Mouse (Mus musculus): ENCODE measurements at regions not wholly inside any gene's neighbourhood (a gene's known extent, or its start where the extent isn't known, plus 50 kb on each side); places are given as distances from the start of the nearest gene placed in this dataset.
"Not testable (repeated sequence)": the region's sequence is repeated elsewhere in the genome, so short reads cannot be mapped to it uniquely, and the experiment has no call there.

DNA sequence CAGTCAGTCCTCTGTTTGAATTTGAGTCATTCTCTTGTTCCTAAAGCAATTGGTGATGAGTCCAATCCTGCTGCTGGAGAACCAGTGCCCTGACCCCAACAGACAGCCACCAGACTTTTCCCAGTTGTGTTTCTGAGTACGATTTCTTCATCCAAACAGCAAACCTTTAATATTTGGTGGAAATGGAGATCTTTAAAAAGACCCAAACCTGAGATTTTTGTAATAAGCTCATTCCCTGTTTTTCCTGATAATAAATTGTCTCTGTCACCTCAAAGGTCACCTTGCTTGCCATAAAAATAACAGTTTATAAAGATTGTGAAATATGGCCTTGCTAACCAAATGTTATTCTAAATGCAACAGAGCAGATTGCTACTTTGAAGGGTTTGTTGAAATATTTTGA is 199.0 kb downstream of the Fam43a start:
- ATAC-seq (ENCODE audit: low FRiP score) = no peak
- 91% methylated on average over 1 of the region's 1 CpGs for WGBS

DNA sequence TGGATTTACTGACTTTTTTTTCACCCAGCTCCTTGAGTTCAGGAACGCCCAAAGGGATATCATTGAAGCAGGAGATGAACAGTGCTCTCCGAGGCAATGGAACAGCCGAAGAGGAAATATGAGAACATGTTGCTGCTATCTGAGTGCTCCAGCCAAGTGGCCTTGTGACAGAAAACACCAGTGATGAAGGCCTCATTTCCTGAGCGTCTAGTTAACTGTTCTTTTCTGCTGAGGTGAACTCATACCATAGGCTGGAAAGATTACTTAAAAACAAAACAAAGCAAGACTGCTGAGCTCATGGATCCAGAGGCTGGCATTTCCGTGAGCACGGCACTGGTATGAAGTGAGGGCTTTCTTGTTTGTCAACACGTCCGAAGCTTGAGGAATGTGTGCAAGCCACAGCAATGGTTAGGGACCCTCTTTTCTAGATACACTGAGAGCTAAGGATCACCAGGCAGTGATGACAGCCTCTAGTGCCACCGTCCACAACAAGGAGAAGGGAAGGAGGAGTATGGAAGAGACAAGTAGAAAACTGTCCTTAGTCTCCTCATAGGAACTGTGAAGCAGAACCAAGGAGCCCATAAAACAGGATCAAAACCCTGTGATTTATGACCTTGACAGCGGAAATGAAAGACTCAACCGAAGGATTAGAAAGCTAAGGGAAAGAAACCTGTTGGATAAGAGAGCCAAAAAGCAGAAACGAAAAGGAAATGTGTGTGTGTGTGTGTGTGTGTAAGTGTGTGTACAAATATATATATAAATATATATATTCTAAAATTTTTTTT is 200.4 kb downstream of the Fam43a start:
- Histone ChIP-seq H3K4me1 (no peaks in the 10 kb centered on the region), H3K4me2 (replicated peaks) (no peak overlapping the region), H3K4me3 (no peak overlapping the region), H3K27me3 (no peaks in the 10 kb centered on the region), H3K9me3 (replicated peaks) (no peaks in the 10 kb centered on the region), H3K36me3 (no peaks in the 10 kb centered on the region), H3K9ac (no peak overlapping the region), H3K27ac (no peak overlapping the region)
- no peak for ATAC-seq (ENCODE audit: low FRiP score)
- WGBS = 76% methylated on average over 12 of the region's 12 CpGs

More for the DNA sequence above, 199.0 kb downstream of the Fam43a start:
- no peak overlapping the region for H3K4me3 ChIP-seq
- no peaks in the 10 kb centered on the region for H3K27me3 ChIP-seq
- H3K4me1 ChIP-seq = no peaks in the 10 kb centered on the region
- H3K4me2 ChIP-seq (replicated peaks) = no peak overlapping the region
- H3K36me3 ChIP-seq = no peaks in the 10 kb centered on the region
- H3K9ac ChIP-seq = no peak overlapping the region
- no peaks in the 10 kb centered on the region for H3K9me3 ChIP-seq (replicated peaks)
- no peak overlapping the region for H3K27ac ChIP-seq

DNA sequence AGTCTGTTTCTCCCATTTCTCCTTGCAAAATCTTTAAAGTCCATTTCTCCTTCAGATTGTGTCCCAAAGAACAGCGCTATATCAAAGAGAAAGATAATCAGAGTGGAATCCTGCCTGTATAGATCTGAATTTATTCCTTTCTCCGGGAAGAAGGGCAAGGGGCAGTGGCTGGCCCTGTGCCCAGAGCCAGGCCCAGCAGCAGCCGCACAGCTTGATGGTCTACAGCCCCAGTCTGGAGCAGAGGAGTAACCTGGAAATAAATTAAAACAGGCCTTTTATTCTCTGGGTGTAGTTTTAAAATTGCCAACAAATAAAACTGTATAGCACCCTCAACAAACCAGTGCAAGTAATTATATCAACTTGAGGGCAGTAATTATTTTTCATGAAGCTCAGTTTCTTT is 204.5 kb downstream of the Fam43a start:
- H3K4me2 ChIP-seq (replicated peaks) = no peak overlapping the region
- no peaks in the 10 kb centered on the region for H3K9me3 ChIP-seq (replicated peaks)
- no peaks in the 10 kb centered on the region for H3K36me3 ChIP-seq
- no peak overlapping the region for H3K27ac ChIP-seq
- no peak overlapping the region for H3K9ac ChIP-seq
- H3K4me3 ChIP-seq = no peak overlapping the region
- ATAC-seq (ENCODE audit: low FRiP score) = no peak
- no peaks in the 10 kb centered on the region for H3K27me3 ChIP-seq
- no peaks in the 10 kb centered on the region for H3K4me1 ChIP-seq
- 75% methylated on average over 3 of the region's 3 CpGs for WGBS

DNA sequence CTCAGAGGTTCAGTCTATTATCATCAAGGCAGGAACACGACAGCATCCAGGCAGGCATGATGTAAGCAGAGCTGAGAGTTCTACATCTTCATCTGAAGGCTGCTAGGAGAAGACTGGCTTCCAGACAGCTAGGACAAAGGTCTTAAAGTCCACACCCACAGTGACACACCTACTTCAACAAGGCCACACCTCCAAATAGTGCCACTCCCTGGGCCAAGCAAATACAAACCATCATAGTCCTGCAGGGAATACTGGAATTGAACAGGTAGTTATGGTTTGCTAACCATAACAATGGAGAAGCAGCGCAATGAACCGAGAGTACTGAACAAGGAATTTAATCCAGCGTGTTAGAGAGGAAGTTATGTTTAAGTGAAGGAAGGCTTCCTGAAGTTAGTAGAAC is 206.7 kb downstream of the Fam43a start:
- 92% methylated on average over 4 of the region's 4 CpGs for WGBS
- not testable (repeated sequence) for H3K4me2 ChIP-seq (replicated peaks); H3K27me3 ChIP-seq; H3K36me3 ChIP-seq; H3K9me3 ChIP-seq (replicated peaks); H3K9ac ChIP-seq; ATAC-seq (ENCODE audit: low FRiP score); H3K4me1 ChIP-seq; H3K27ac ChIP-seq; H3K4me3 ChIP-seq

DNA sequence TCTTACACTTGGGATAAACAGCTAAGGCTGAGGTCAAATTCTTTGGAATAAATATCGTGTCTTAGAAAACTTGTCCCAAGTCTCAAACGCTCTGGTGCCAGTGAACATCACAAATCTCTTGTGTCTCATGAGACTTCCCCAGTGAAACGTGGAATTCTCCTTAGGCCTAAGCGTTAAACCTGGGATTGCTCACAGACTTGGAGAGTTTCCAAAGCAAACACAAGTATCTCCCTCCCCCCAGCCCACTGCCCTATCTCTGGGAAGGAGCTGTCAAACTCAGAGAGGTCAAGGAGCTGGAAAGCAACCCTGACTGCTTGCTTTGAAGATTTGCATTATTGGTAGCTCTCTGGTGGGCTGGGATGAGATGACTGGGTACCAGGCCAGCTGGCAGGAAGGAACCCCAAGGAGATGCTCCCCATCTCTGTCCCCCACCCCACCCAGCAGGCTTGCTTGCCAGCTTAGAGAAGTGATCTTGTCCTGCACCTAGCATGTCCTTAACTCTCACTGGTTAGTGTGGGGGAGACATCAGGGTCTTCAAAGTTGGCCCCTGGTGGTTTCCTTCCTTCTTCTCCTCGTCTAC is 219.1 kb downstream of the Fam43a start:
- Histone ChIP-seq H3K27me3 (no peaks in the 10 kb centered on the region), H3K4me1 (peaks cover 12% of the 10 kb centered on the region), H3K4me2 (replicated peaks) (no peak overlapping the region), H3K4me3 (no peak overlapping the region), H3K9me3 (replicated peaks) (no peaks in the 10 kb centered on the region), H3K36me3 (no peaks in the 10 kb centered on the region), H3K27ac (no peak overlapping the region), H3K9ac (no peak overlapping the region)
- no peak for ATAC-seq (ENCODE audit: low FRiP score)
- WGBS = 59% methylated on average over 5 of the region's 5 CpGs

DNA sequence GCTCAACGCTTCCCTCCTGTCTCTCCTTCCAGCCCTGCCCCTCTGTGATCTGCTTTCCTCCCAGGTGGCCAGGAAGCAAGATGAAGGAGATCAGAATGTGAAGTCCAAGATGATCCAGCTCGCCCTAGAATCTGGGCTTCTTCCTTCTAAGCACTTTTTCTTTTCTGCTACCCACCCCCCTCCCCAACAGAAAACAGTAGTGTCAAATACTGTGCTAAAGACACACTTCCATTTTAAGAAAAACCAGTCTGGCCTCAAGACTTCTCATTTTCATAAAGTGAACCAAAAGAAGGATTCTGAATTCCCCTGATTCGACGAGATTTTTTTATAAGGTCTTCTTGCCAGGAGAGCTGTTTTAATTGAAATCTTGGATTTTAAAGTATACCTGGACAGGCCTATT is 219.8 kb downstream of the Fam43a start:
- no peak overlapping the region for H3K27ac ChIP-seq
- WGBS = 91% methylated on average over 4 of the region's 4 CpGs
- H3K27me3 ChIP-seq = no peaks in the 10 kb centered on the region
- no peaks in the 10 kb centered on the region for H3K36me3 ChIP-seq
- no peak overlapping the region for H3K4me3 ChIP-seq
- no peak overlapping the region for H3K4me2 ChIP-seq (replicated peaks)
- H3K4me1 ChIP-seq = peaks cover 12% of the 10 kb centered on the region
- no peak for ATAC-seq (ENCODE audit: low FRiP score)
- H3K9me3 ChIP-seq (replicated peaks) = no peaks in the 10 kb centered on the region
- no peak overlapping the region for H3K9ac ChIP-seq

DNA sequence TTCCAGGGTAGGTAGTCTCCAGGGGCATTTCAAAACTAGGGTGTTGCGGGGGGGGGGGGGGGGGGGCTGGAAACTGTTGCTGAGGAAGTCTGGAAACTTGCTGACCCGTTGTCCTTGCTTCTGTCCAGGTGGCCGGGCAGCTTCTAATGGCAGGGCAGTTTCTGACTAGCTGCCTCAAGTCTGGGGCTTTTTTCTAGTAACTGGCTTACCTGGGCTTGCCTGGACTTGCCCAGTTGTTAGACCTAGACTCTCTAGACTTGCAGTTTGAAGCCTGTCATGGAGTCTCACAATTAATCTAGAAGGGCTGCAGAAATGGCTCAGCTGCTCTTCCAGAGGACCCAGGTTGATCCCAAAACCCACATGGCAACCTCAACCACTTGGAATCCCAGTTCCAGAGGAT is 220.7 kb downstream of the Fam43a start:
- no peaks in the 10 kb centered on the region for H3K9me3 ChIP-seq (replicated peaks)
- peaks cover 12% of the 10 kb centered on the region for H3K4me1 ChIP-seq
- no peak overlapping the region for H3K4me2 ChIP-seq (replicated peaks)
- H3K36me3 ChIP-seq = no peaks in the 10 kb centered on the region
- H3K27me3 ChIP-seq = no peaks in the 10 kb centered on the region
- no peak for ATAC-seq (ENCODE audit: low FRiP score)
- H3K9ac ChIP-seq = no peak overlapping the region
- H3K27ac ChIP-seq = no peak overlapping the region
- WGBS = 98% methylated on average over 3 of the region's 3 CpGs
- no peak overlapping the region for H3K4me3 ChIP-seq

DNA sequence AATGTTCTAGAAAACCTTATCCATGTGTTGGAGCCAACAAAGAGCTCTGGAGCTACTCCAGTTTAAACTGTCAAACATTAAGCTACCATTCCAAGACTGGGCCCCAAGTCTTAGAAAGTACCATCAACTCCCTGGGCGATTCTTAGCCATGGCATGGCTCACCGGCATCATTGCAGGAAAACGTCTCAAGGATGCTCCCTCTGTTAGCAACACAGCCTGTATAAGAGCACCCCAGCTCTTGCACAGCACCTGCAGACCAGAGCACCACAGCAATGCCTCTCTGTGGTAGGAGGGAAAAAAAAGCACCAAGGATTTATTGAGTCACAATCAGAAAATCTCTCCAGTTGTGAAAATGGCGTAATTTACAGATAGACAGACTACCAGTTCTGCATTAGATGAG is 221.2 kb downstream of the Fam43a start:
- no peak overlapping the region for H3K4me3 ChIP-seq
- H3K27ac ChIP-seq = no peak overlapping the region
- H3K36me3 ChIP-seq = no peaks in the 10 kb centered on the region
- no peak for ATAC-seq (ENCODE audit: low FRiP score)
- 76% methylated on average over 4 of the region's 4 CpGs for WGBS
- H3K4me1 ChIP-seq = peaks cover 12% of the 10 kb centered on the region
- H3K4me2 ChIP-seq (replicated peaks) = peak overlapping the region; percentile 45; the same call in 1 of the 2 replicates
- no peaks in the 10 kb centered on the region for H3K9me3 ChIP-seq (replicated peaks)
- no peaks in the 10 kb centered on the region for H3K27me3 ChIP-seq
- H3K9ac ChIP-seq = 0 out of 2 replicates have a peak overlapping the region, but pooled peaks have one; percentile 42

DNA sequence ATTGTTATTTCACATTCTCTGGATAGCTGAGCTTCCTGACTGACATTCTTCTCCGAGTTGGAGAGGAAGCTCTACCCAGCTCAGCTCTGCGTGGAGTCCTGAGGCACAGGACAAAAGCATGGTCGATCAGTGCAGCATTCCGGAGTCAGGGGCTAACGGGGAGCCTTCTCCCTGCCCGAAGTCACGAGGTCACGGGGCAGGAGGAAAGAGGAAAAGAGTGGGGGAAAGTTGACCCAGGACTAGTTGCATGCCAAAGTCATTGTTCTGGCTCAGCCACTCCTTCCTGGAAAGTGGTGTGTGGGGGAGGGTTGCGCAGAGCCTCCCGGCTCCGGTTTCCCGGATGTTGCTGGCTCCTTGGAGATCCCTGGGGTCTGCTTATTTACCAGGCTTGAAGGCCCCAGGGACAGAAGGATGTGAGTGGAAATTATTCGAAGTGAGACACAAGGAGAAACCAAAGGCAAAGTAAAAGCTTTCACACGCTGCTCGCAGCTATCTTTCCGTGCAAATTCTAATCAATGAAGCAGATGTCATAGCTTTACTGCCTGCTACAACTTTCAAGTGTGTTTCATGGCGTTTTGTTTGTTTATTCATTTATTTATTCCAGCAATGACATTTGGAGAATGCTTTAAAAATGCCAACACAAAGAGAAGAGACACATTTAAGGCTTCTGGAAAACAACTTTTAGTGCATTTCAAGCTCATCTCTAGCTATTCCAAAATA is 221.8 kb downstream of the Fam43a start:
- ATAC-seq (ENCODE audit: low FRiP score) = peak; percentile 60; the same call in 1 of the 2 replicates
- 11% methylated on average over 17 of the region's 17 CpGs for WGBS
- Histone ChIP-seq H3K27ac (peak overlapping the region; percentile 13; the same call in 1 of the 2 replicates), H3K4me3 (peak overlapping the region; percentile 6; the same call in 1 of the 2 replicates), H3K4me1 (peaks cover 12% of the 10 kb centered on the region), H3K4me2 (replicated peaks) (peak overlapping the region; percentile 45), H3K27me3 (no peaks in the 10 kb centered on the region), H3K36me3 (no peaks in the 10 kb centered on the region), H3K9me3 (replicated peaks) (no peaks in the 10 kb centered on the region), H3K9ac (peak overlapping the region; percentile 42; the same call in 1 of the 2 replicates)

DNA sequence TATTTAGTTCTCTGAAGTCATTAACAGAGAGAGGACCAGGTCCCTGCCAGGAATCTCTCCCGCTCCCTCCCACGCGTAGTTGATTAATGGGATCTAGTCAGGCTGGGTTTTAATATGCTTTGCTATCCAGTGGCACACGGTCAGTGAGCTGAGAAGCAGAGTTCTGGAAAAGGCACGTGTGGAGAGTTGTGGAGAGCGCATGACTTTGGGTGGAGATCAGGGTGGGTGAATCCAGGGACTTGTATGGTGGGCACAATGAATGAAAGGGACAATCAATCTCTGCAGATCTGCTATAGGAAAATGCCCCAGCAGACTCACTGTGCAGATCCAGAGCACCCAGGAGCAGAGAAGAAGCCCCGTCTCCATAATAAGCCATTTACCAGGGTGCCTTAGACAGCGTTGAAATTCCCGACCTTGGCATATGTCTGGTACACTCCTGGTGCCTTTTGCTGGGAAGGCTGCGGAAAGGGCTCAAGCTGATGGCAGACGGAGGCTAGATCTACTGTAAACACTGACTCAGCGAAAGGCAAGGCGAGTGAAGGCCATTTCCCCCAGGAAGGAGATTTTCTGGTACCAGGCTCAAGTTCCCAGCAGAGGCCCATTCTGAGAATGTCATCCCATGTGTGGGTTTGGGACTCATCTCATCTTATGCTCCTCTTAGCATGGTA is 222.5 kb downstream of the Fam43a start:
- no peaks in the 10 kb centered on the region for H3K36me3 ChIP-seq
- no peak for ATAC-seq (ENCODE audit: low FRiP score)
- H3K9me3 ChIP-seq (replicated peaks) = no peaks in the 10 kb centered on the region
- H3K9ac ChIP-seq = no peak overlapping the region
- H3K4me3 ChIP-seq = no peak overlapping the region
- no peak overlapping the region for H3K27ac ChIP-seq
- WGBS = 72% methylated on average over 13 of the region's 13 CpGs
- H3K27me3 ChIP-seq = no peaks in the 10 kb centered on the region
- H3K4me2 ChIP-seq (replicated peaks) = no peak overlapping the region
- H3K4me1 ChIP-seq = peaks cover 12% of the 10 kb centered on the region

DNA sequence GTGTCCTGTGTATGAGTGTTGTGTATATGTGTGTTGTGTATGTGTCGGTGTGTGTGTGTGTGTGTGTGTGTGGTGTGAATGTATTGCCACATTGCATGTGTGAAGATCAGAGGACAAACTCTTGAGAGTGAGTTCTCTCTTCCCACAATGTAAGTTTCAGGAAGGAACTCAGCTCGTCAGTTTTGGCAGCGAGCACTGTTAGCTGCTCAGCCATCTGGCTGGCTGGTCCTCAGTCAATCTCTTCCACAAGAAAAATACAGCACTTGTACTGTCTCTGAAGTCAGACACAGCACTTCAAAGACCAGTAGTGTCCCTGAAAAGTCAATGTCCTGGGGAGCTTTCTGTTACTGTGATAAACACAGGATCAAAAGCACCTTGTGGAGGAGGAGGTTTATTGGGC is 226.6 kb downstream of the Fam43a start:
- no peak overlapping the region for H3K9ac ChIP-seq
- WGBS = 60% methylated on average over 3 of the region's 3 CpGs
- no peak for ATAC-seq (ENCODE audit: low FRiP score)

DNA sequence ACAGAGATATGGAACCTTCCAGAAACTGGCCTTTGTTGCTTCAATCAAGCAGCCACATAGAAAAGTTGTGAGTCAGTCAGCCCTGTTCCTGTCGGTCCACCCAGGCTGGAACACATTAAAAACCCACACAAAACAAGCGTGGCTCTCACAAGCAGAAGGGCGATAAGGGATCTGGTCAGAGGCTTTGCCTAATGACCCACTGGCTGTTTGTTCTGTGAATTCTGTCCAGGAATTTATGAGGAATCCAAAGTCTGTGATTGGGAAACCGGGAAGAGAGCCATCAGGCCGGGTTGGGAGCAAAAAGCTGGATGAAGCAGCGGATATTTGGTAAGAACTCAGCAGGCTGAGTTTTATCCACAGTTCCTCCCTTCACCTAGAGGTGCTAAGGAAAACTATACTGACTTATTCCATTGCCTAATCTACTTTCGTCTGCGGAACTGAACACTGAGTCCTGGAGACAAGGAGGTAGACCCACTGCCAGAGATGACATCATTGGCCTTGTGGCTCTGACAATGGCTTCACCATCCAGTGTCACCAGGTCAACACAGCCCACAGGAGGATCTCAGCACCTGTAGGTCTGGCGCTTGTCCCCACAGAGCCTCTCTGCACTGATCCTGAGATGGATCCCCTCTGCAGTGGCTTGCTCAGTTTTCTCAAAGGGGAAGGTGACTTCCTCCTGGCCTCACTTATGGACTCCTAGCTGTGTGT is 228.5 kb downstream of the Fam43a start:
- Histone ChIP-seq H3K36me3 (no peaks in the 10 kb centered on the region), H3K4me3 (no peak overlapping the region), H3K4me1 (no peaks in the 10 kb centered on the region), H3K27me3 (no peaks in the 10 kb centered on the region), H3K27ac (no peak overlapping the region), H3K4me2 (replicated peaks) (no peak overlapping the region), H3K9ac (no peak overlapping the region), H3K9me3 (replicated peaks) (no peaks in the 10 kb centered on the region)
- no peak for ATAC-seq (ENCODE audit: low FRiP score)
- WGBS = 89% methylated on average over 9 of the region's 9 CpGs

More for the DNA sequence above, 226.6 kb downstream of the Fam43a start:
- no peaks in the 10 kb centered on the region for H3K9me3 ChIP-seq (replicated peaks)
- no peaks in the 10 kb centered on the region for H3K36me3 ChIP-seq
- H3K27ac ChIP-seq = no peak overlapping the region
- peaks cover 12% of the 10 kb centered on the region for H3K4me1 ChIP-seq
- no peak overlapping the region for H3K4me2 ChIP-seq (replicated peaks)
- no peak overlapping the region for H3K4me3 ChIP-seq
- no peaks in the 10 kb centered on the region for H3K27me3 ChIP-seq

Measured in hindbrain, embryonic 12.5 days (tissue).